Mouse (Mus musculus): ENCODE measurements around the gene Neto2.
"Not testable (repeated sequence)": the region's sequence is repeated elsewhere in the genome, so short reads cannot be mapped to it uniquely, and the experiment has no call there.

Gene Neto2

DNA sequence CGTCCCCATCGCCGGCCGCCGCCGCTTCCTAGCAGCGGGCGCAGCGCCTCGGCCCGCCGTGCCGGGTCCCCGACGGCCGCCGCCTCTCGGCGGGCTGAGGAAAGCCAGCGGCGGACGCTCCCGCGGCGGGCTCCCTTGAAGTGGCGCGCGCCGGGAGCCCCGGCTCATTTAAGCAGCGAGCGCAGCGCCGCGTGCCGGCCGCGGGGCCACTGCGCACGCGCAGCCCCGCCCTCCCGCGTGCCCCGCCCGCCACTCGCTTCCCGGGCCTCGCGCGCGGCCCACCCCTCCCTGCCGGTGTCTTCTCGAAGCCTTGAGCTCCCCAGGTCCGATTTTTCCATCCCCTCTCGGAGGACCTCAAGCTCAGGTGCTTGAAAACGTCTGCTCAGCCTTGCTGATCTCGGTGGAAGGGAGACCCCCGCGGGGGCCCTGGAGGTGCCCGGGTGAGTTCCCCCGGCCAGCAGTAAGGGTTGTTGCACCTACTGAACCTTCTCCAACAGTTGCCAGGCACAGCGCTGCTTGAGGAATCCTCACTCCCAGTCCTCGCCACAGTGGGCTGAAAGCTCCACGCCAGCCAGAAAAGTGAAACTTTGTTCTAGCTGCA is at the start of gene Neto2:
Gene Neto2, minus strand, starts transcription at position 174 of the 601 bp plus-strand sequence.
- DNase-seq (ENCODE audit: low spot score in 2 of 2): peak; percentile 72 to 75

GRCm38 (mm10) chr8:85745053-85745452 is 44.3 kb upstream of the Neto2 start:
- DNase-seq (ENCODE audit: low spot score in 2 of 2): no peak

DNA sequence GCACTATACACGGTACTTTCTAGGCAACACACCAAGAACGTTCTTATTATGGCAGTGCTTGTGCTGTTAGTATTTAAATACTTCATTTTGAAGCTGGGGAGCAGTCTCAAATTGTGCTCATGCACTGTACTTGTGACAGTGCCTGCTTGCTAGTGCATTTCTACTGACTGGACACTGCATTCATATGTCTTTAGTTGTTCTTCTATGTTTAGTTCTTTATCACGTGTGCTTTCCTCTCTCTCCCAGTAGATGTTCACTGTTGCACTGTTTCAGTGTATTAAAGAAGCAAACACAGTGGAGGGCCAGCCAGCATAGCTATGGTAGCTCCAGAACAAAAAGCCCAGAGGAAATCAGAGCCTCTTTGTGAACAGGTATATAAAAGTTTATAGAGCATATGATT is 29.8 kb upstream of the Neto2 start:
- DNase-seq (ENCODE audit: low spot score in 2 of 2): no peak

GRCm38 (mm10) chr8:85717271-85717670 is 16.5 kb upstream of the Neto2 start:
- DNase-seq (ENCODE audit: low spot score in 2 of 2): no peak

DNA sequence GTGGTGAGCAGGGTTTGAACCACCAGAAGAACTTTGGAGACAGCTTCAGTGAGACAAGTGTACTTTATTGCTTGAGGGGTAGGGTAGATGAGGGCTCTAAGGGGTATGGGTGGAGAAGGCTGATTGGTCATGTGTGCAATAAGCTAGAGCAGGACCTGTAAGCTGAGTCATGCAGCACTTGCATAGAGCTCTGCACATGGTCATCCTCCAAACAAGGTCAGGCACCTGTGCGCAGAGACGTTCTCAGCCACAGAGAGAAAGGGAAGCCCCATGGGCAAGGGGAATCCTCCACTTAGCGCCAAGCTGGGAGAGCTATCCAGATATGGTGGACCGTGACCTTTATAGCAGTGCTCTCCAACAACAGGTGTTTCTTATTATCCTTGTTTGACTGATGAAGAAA is 16.0 kb upstream of the Neto2 start:
- DNase-seq (ENCODE audit: low spot score in 2 of 2): no peak

DNA sequence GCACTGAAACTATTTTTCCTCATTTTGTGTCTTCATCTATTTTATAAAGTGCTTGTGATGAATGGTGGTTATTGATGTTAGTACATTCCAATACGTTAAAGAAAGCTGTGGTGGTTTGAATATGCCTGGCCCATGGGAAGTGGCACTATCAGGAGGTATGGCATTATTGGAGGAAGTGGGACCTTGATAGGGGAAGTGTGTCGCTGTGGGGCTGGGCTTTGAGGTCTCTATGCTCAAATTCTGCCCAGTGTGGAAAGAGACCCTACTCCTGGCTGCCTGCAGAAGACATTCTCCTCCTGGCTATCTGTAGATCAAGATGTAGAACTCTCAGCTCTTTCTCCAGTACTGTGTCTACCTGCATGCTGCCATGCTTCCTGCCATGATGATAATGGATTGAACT is 6.3 kb upstream of the Neto2 start:
- no peak for DNase-seq (ENCODE audit: low spot score in 2 of 2)

GRCm38 (mm10) chr8:85700101-85700750 is 498 bp downstream of the Neto2 start:
- peak; percentile 45 to 52 for DNase-seq (ENCODE audit: low spot score in 2 of 2)

GRCm38 (mm10) chr8:85699051-85699450 is 1.7 kb downstream of the Neto2 start:
- peak; percentile 74 to 79 for DNase-seq (ENCODE audit: low spot score in 2 of 2)

DNA sequence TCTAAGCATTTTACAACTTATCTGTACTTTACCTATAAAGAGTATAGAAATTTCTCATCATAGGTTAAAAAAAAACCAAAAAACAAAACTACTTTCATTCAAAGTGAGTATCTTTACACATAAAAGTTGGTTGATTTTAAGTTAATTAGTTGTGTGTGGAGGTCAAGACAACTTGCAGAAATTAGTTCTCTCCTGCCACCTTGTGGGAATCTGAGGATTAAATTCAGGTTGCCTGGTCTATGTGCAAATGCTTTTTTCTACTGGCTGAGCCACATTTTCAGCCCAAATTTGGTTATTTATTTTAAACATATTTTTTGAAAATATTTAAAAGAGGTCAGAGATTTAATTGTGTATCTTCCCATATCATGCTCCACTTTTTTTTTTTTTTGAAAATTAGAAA is 35.6 kb downstream of the Neto2 start:
- peak in 1 of 2 experiments; percentile 18 for DNase-seq (ENCODE audit: low spot score in 2 of 2)

- DNase-seq (ENCODE audit: low spot score in 2 of 2): peak; percentile 39 to 57
Measured at GRCm38 (mm10) chr8:85661995-85662394, 38.7 kb downstream of the Neto2 start.

DNA sequence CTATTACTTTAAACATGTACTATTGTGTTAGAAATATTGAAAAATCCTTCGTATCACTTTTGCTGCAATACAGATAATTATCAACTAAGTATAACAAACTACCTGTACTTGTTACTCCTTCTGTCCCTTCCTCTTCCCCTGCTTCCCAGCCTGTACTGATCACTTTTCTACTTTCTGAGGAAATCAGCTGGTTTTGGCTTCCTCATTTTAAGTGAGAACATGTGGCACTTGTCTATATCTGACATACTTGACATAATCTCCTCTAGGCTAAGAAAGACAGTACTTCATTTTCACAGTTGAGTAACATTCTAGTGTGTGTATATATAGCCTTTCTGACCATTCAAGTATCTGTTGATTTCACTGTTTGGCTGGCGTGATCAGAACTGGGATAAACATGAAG is 49.5 kb downstream of the Neto2 start:
- no peak for DNase-seq (ENCODE audit: low spot score in 2 of 2)

DNA sequence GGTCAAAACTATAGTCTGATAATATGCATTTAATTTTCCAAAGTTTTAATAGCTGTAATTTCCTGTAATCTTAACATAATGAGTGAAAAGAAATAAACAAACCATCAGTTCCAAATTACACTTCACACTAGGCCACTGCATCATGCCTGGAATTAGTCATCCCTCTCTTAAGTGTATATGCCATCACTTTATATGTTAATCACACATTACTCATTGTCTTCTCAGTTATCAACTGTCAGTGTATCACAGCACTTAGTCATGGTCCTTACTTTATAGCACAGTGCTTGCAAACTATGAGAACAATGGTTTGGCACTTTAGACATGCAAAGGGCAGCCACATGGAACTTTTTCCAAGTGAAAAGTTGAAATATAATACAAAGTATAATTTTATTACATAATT is 52.2 kb downstream of the Neto2 start:
- DNase-seq (ENCODE audit: low spot score in 2 of 2): no peak

DNA sequence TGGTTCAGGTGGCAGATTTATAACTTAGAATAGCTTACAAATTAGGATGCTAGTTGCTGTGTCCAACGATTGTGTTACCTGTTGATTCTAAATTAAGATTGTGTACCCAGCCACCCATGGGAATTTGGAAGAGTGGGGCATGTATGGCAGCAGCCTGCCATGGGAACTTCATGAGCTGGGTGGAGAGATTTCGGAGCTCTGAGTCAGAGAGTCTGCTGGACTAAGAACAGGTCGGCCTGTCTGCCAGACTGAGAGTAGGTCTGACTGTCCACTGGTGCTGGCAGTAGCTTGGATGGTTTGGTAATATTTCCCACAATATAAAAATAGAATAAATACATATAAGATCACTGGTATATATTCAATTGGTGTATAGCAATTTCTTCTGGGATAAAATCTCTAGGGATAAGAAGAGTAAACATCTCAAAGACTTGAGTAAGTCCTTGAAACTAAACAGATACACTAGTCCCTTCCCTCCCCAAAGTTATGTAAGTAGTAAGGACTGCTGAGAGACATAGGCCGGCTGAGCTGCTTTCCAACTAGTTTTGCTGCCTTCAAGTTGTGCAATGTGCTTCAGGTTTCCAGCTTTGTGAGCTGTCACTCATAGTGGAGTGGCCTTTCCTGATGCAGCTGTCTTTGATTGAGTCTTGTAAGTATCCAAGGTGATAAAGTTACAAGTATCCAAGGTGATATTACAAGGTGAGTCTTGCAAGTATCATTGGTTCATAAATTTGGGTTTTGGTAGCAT is 55.6 kb downstream of the Neto2 start:
- no peak for DNase-seq (ENCODE audit: low spot score in 2 of 2)

GRCm38 (mm10) chr8:85624450-85624849 is 76.3 kb downstream of the Neto2 start:
- no peak for DNase-seq (ENCODE audit: low spot score in 2 of 2)

GRCm38 (mm10) chr8:85623246-85623645 is 77.5 kb downstream of the Neto2 start:
- no peak for DNase-seq (ENCODE audit: low spot score in 2 of 2)

- DNase-seq (ENCODE audit: low spot score in 2 of 2): no peak
Measured at GRCm38 (mm10) chr8:85618789-85619188, 81.9 kb downstream of the Neto2 start.

DNA sequence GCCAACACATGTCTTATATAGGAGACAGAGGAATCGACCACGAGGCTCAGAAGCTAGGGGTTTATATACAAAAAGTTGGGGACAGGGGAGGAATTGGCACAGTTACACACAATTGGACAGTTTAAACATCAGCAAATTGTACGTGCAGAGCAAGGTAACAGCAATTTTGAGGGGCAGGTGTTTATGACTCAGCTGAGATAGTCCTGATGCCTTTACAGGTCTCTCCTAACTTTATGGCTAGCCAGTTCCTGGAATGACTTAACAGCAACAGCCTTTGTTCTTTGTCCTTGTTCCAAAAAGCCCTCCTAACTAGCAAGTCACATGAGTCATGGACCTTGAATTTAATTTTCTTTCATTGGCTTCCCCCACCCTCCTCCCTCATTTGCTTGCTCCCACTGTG is 83.6 kb downstream of the Neto2 start:
- DNase-seq (ENCODE audit: low spot score in 2 of 2): not testable (repeated sequence)

- DNase-seq (ENCODE audit: low spot score in 2 of 2): no peak
Measured at GRCm38 (mm10) chr8:85608836-85609235, 91.9 kb downstream of the Neto2 start.

GRCm38 (mm10) chr8:85607804-85608203 is 92.9 kb downstream of the Neto2 start:
- DNase-seq (ENCODE audit: low spot score in 2 of 2): no peak

- no peak for DNase-seq (ENCODE audit: low spot score in 2 of 2)
Measured at GRCm38 (mm10) chr8:85606974-85607373, 93.8 kb downstream of the Neto2 start.

GRCm38 (mm10) chr8:85606561-85606960 is 94.2 kb downstream of the Neto2 start:
- no peak for DNase-seq (ENCODE audit: low spot score in 2 of 2)

DNA sequence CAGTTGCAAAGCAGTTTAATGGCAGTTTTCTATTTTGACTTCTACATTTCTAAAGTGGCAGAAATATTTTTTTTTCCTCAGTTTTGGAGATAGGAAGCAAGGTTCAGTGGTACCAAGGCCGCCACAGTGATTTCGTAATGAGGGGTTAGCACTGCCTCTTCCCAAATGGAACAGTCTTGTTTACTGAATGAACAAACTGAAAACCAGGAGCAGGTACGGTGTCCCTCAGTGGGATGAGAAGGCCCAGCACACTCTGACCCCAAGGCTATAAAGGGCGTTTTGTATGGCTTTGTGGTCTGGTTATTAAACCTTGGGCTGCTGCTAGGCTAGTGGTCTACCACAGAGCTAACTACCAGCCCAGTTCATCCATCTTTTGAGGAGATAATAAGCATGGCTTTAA is 96.5 kb downstream of the Neto2 start:
- DNase-seq (ENCODE audit: low spot score in 2 of 2): no peak
